Mouse (Mus musculus): ENCODE results near the gene Cabcoco1.

DNA sequence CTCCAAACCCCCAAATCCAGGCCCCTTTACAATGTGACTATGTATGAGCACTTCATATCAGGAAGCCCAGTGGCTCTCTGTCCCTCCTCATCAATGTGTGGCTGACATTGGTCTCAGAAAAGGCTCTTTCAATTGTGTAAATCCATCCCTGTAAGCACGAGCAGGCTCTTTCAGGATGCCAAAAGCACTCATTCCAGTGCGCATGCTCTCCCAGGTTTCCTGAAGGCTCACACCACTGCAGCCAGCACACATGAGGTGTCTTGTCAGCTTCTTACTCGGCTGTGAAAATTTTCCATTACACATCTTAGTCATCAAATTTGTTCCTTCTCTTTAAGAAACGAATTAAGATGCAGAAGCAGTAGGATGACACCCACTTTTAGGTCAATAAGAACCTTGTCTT lies 152.9 kb downstream of the Cabcoco1 start:
- TF ChIP-seq CTCF (IDR thresholded peaks at IDR 0.05; ENCODE audit: low read depth) (no peak), EP300 (optimal IDR thresholded peaks at IDR 0.05) (no peak)

Measured in stomach, postnatal 0 days (tissue).